Mouse (Mus musculus) lung, adult 2 months (tissue): ENCODE data around the gene Adamts12.

Experiments used
- CTCF ChIP-seq: fragments of 200-500 bp; IDR thresholded peaks from 2 replicates; pipeline ENCODE4 v1.5.1; 2011; ENCODE audit warnings: mild to moderate bottlenecking, low read length, control low read depth; ENCODE audit not compliant: insufficient read depth
- POLR2A ChIP-seq: fragments of 200-500 bp; IDR thresholded peaks from 2 replicates; pipeline ENCODE4 v1.6.1; 2011; ENCODE audit warnings: low read depth, mild to moderate bottlenecking, control low read depth, low read length, borderline replicate concordance; ENCODE audit errors: extremely low read depth

GRCm38 (mm10) chr15:11030188-11030587 is 34.4 kb upstream of the Adamts12 start:
- no peak for TF ChIP-seq CTCF
- no peak for TF ChIP-seq POLR2A
